Mouse (Mus musculus) bone marrow macrophage, adult 2 months (primary cell): Measurements from ENCODE around the gene Itm2a. TPM values are rescaled to one million over a fixed set of nuclear protein-coding genes. Genes with fewer than 3 reads are reported as not detected.

Source experiments
- H3K27ac ChIP-seq: 2 replicates; pipeline ENCODE4 v1.5.1; 2012; ENCODE audit warnings: low read depth, low read length; ENCODE audit not compliant: insufficient read depth
- H3K4me1 ChIP-seq: 2 replicates; pipeline ENCODE4 v1.6.1; 2012; ENCODE audit warnings: low read length; ENCODE audit not compliant: control insufficient read depth, insufficient read depth
- H3K4me3 ChIP-seq: 2 replicates; pipeline ENCODE4 v1.5.1; 2012; ENCODE audit warnings: mild to moderate bottlenecking, low read length, moderate library complexity; ENCODE audit not compliant: insufficient read depth
- CTCF ChIP-seq: IDR thresholded peaks from 2 replicates; pipeline ENCODE4 v1.5.1; 2012; ENCODE audit warnings: low read depth, mild to moderate bottlenecking, low read length, moderate library complexity
- POLR2A ChIP-seq: IDR thresholded peaks from 2 replicates; pipeline ENCODE4 v1.6.1; 2012; ENCODE audit warnings: mild to moderate bottlenecking, low read depth, low read length, borderline replicate concordance
- polyA plus RNA-seq: library from polyadenylated mRNA; stranded (reverse); fragments of >200 nt; gene quantifications from 2 replicates; pipeline ENCODE4 v1.2.4, GENCODE M21; 2012; ENCODE audit not compliant: missing spikeins, insufficient read depth, insufficient read length

The Itm2a gene
- polyA plus RNA-seq: 0.76 and 1.0 TPM in 2 replicates

DNA sequence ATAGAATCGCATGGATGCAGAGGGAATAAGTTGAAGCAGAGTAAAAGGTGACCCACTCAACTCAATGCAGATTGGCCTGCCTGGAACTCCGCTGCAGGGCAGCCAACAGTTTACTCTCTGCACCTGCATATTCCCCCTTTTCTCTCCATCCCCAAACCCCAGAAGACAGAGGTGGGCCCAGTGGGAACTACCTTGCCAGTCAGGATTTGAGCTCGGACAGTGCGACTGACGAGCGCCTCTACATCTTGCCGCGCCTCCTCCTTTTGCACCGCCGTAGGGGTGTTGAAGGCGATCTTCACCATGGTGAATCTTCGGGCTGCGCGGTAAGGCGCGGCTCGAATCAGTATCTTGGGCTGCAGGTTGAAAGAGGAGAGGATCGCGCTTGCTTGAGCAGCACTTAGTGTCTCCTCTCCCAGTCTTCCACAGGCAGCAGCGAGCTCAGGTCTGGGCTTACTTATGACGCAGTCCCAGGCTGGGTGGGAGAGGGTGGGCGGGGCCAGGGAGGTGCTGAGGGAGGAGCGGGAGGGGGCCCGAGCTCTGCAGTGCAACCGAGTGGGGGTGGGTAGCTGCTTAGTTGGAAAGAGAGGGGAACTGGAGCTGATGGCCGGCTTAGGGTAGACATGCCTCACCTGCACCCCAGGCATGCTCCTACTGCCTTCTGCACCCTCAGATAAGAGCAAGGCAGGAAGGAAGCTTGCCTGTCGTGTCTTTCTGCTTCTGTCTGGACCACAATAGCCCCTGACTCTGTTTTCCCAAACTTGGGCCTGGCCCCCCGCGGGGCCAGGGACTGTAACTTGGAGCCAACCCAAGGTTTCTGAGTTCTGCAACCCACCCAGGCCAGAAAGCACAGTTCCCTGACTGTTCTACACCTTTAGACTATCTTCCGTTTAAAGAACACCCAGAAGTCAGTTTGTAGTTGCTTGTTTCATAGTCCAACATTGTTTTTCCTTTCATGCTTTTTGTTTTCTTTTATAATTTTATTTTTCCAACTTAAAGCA lies at the start of gene Itm2a:
Gene Itm2a, minus strand, starts transcription at position 462 of the 998 bp plus-strand sequence.
- no peak within 1 kb of the TSS for H3K27ac ChIP-seq

GRCm38 (mm10) chrX:107435887-107436286 lies 32.7 kb upstream of the Itm2a start:
- TF ChIP-seq POLR2A: no peak
- no peak for TF ChIP-seq CTCF
- Histone ChIP-seq H3K27ac (no peak overlapping the region), H3K4me1 (no peaks in the 10 kb centered on the region), H3K4me3 (no peak overlapping the region)

More for the DNA sequence above, at the start of gene Itm2a:
- Histone ChIP-seq H3K4me3 (peak within 1 kb of the TSS; percentile 63), H3K4me1 (no peaks in the 10 kb centered on the region)
- TF ChIP-seq CTCF (no peak), POLR2A (no peak)

GRCm38 (mm10) chrX:107421304-107421703 lies 18.1 kb upstream of the Itm2a start:
- Histone ChIP-seq H3K4me1 (no peaks in the 10 kb centered on the region), H3K4me3 (no peak overlapping the region), H3K27ac (no peak overlapping the region)
- no peak for TF ChIP-seq POLR2A
- TF ChIP-seq CTCF: no peak

GRCm38 (mm10) chrX:107417345-107417744 lies 14.2 kb upstream of the Itm2a start:
- Histone ChIP-seq H3K4me3 (no peak overlapping the region), H3K4me1 (no peaks in the 10 kb centered on the region), H3K27ac (no peak overlapping the region)
- no peak for TF ChIP-seq POLR2A
- TF ChIP-seq CTCF: no peak

DNA sequence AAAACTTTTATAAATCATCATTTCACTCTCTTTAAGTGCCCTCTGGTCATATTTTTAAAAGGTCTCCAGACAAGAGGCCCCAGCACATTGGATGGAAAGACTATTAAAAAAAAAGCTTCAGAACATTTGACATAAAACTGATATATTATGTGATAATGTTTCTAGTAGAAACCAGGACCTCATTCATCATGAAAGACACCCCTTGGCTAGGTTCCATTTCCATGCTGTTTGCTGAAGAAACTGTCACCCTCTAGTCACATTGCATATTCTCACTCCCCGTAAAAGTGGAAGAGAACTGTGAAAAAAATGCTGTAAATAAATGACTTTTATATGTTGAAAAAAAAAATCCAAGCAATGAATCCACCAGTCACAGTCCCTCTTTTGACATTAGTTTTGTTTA lies 12.8 kb upstream of the Itm2a start:
- TF ChIP-seq POLR2A: no peak
- TF ChIP-seq CTCF: no peak
- Histone ChIP-seq H3K27ac (no peak overlapping the region), H3K4me1 (no peaks in the 10 kb centered on the region), H3K4me3 (no peak overlapping the region)

DNA sequence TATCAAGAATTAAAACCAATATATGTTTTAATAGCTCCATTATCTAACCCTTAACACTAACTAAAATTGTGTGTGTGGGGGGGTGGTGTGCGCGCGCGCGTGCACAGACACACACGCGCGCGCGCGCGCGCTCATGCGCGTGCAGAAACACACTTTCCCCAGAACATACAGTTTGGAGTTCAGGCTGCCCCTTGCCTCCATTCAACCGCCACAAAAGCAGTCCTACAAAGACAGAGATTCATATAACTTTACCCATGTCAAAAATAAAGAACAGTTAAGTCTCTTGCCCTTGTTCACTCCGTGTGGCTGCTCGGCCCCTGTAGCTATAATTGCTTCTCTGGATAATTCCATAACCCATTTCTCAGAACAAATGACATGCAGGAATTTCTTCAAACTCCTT lies 695 bp downstream of the Itm2a start:
- H3K27ac ChIP-seq: no peak overlapping the region
- TF ChIP-seq POLR2A (no peak), CTCF (no peak)
- no peaks in the 10 kb centered on the region for H3K4me1 ChIP-seq
- H3K4me3 ChIP-seq: peak overlapping the region; percentile 63

DNA sequence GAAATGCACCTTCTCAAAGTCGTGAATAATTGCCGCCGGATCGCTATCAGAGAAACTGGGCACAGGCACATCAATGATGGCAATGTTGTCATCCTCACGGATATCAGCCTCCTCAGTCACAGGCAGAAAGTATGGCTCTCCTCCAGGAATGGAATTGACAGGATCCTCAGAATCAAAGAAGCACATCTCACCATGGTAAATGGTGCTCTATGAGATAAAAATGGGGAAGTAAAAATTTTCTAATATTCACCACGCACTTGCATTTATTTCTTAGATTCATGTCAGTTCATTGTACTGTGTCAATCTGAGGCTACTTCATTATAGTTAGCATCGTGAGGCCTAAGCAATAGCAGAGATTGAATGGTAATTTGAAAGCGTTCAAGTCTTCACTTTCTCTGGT lies 4.1 kb downstream of the Itm2a start:
- Histone ChIP-seq H3K4me1 (no peaks in the 10 kb centered on the region), H3K27ac (no peak overlapping the region), H3K4me3 (no peak overlapping the region)
- no peak for TF ChIP-seq POLR2A
- TF ChIP-seq CTCF: no peak

DNA sequence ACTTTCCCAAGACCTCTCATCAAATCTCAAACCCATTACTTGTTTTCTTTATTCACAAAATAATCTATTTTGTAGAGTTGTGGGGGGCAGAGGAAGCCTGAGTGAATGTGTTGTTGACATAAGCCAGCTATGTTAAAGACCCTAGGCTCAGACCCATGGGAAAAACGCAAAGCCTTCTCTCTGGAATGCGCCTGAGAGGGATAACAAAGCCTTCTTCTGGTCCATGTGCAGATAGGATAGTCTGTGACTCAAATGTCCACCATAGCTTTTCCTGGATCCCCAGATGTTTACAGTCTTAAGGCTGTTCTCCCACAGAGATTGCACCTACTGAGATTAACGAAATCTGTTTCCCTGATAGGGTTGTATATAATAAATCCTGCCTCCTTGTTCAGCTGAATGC lies 9.9 kb downstream of the Itm2a start:
- TF ChIP-seq POLR2A: no peak
- TF ChIP-seq CTCF: no peak
- Histone ChIP-seq H3K4me1 (no peaks in the 10 kb centered on the region), H3K4me3 (no peak overlapping the region), H3K27ac (no peak overlapping the region)

DNA sequence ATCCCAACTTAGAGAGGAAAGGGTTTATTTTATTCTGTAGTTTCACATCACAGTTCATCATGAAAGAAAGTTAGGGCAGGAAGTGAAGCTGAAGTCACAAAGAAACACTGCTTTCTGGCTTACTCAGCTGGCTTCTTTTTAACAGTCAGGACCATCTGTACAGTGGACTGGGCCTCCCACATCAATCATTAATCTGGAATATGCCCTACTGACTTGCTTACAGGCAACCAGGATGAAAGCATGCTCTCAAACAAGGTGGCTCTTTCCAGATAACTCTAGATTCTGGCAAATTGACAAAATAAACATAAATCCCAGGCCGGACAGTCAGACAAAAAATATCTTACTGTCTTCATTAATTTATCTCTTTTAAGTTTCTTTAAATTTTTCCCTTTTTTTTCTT lies 27.8 kb downstream of the Itm2a start:
- TF ChIP-seq POLR2A (no peak), CTCF (no peak)
- no peak overlapping the region for H3K4me3 ChIP-seq

More for the DNA sequence above, 27.8 kb downstream of the Itm2a start:
- no peak overlapping the region for H3K27ac ChIP-seq
- H3K4me1 ChIP-seq: no peaks in the 10 kb centered on the region

Other genes starting within 250 kb of the Itm2a start
- gene Gpr174, start 147.5 kb downstream of the Itm2a start, polyA plus RNA-seq: not detected in 2 replicates